Mouse (Mus musculus): ENCODE data around the gene Olfr971. TPM values are rescaled to one million over a fixed set of nuclear protein-coding genes. Genes with fewer than 3 reads are reported as not detected.
A peak's percentile ranks its signal among the peaks of the same experiment; 100 is the strongest.
"Not testable (repeated sequence)": the region's sequence is repeated elsewhere in the genome, so short reads cannot be mapped to it uniquely, and the experiment has no call there.

Olfr971 gene
- not detected in 2 replicates for polyA plus RNA-seq (2015; fragmentation: Nextera tagmentation; extraction: Ambion mirVana)

GRCm38 (mm10) chr9:39836576-39836975, at the start of gene Olfr971:
Gene Olfr971 (plus strand): TSS chr9:39836876.
- not testable (repeated sequence) for H3K4me3 ChIP-seq; H3K4me1 ChIP-seq (replicated peaks); H3K4me2 ChIP-seq; H3K27ac ChIP-seq (replicated peaks); ATAC-seq (ENCODE audit: low read depth); H3K9me3 ChIP-seq; H3K36me3 ChIP-seq; H3K27me3 ChIP-seq; H3K9ac ChIP-seq
- 90% methylated on average over 2 of the region's 2 CpGs for WGBS

DNA sequence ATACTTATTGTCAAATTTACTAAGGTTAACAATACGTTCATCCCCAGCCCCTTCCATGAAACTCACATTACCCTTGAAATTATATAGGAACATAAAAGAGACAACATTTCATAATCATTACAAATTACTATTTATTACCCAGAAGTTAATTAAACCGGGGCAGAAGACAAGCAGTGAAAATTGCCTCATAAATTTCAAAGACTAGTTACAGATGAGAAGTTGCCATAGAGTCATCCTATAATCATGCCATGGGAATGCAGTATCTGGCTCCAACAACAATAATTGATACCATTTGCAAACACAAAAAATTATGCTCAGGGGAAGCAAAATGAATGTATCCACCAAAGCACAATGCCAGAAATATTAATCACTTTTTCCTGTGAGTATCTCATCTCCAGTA, 46.1 kb upstream of the Olfr971 start, which contains the start of gene Olfr969:
Olfr969 (plus strand) TSS at position 388 of the 400 bp plus-strand sequence.
- 48% methylated on average over 2 of the region's 2 CpGs for WGBS
- Histone ChIP-seq H3K9me3 (no peaks in the 10 kb centered on the region), H3K4me2 (no peak within 1 kb of the TSS)

GRCm38 (mm10) chr9:39808560-39808959, 28.1 kb upstream of the Olfr971 start, which contains the start of gene Olfr970:
Gene Olfr970 (plus strand): TSS chr9:39808860.
- WGBS = 70% methylated on average over 4 of the region's 4 CpGs
- Histone ChIP-seq H3K9me3 (no peaks in the 10 kb centered on the region), H3K4me2 (no peak within 1 kb of the TSS), H3K36me3 (no peaks in the 10 kb centered on the region), H3K27ac (replicated peaks) (no peak within 1 kb of the TSS), H3K9ac (no peak within 1 kb of the TSS), H3K27me3 (no peaks in the 10 kb centered on the region), H3K4me1 (replicated peaks) (no peaks in the 10 kb centered on the region), H3K4me3 (no peak within 1 kb of the TSS)
- ATAC-seq (ENCODE audit: low read depth) = no peak

More for the DNA sequence above, 46.1 kb upstream of the Olfr971 start, which contains the start of gene Olfr969:
- H3K36me3 ChIP-seq = no peaks in the 10 kb centered on the region
- no peak within 1 kb of the TSS for H3K9ac ChIP-seq
- ATAC-seq (ENCODE audit: low read depth) = 0 out of 2 replicates have a peak, but pooled peaks have one; percentile 50
- no peaks in the 10 kb centered on the region for H3K27me3 ChIP-seq
- no peak within 1 kb of the TSS for H3K4me3 ChIP-seq
- H3K27ac ChIP-seq (replicated peaks) = no peak within 1 kb of the TSS
- no peaks in the 10 kb centered on the region for H3K4me1 ChIP-seq (replicated peaks)

DNA sequence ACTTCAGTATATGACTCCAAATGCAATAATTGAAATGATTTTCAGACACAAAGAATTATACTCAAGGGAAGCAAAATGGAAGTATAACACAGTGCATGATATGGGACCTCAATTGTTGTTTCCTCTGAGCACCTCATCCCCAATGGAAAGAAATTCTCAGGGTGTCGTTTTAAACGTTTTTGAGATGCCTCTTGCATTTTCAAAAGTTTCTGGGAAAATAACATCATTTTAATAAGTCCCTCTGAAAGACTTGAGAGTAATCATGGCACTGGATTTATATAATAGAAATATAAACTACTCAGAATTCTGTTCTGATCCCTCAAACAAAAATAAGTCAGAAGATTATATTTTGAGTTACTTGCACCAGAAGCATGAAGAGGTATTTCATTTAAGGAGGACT, 29.4 kb downstream of the Olfr971 start, which contains the start of gene Olfr972:
Olfr972 (plus strand) TSS at position 301 of the 400 bp plus-strand sequence.
- Histone ChIP-seq H3K9ac (no peak within 1 kb of the TSS), H3K4me3 (no peak within 1 kb of the TSS), H3K27ac (replicated peaks) (no peak within 1 kb of the TSS), H3K4me1 (replicated peaks) (no peaks in the 10 kb centered on the region), H3K36me3 (no peaks in the 10 kb centered on the region), H3K4me2 (no peak within 1 kb of the TSS), H3K9me3 (no peaks in the 10 kb centered on the region), H3K27me3 (no peaks in the 10 kb centered on the region)
- WGBS = 73% methylated on average over 2 of the region's 2 CpGs
- ATAC-seq (ENCODE audit: low read depth) = no peak

DNA sequence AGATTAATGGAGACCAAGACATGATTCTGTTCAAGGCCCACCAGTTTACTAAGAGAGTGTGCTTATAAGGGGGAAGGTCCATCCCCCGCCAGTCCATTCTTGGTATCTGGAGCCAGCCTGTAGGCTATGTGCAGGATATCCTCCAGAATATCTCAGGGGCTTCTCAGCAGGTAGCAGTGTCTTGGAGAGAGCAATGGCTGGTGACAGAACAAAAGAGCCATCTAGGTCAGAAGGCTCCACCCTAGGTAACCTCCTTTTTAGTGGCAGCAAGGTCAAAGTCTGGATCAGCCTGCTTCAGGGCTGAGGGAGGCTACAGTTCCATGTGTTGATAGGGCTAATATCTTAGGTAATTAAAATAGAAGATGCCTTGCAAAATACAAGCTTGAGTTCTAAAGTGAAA, 35.3 kb downstream of the Olfr971 start:
- H3K4me2 ChIP-seq; H3K27me3 ChIP-seq; ATAC-seq (ENCODE audit: low read depth); H3K4me1 ChIP-seq (replicated peaks); H3K27ac ChIP-seq (replicated peaks); H3K9me3 ChIP-seq; H3K4me3 ChIP-seq; H3K9ac ChIP-seq; H3K36me3 ChIP-seq: not testable (repeated sequence)
- WGBS = 88% methylated on average over 1 of the region's 1 CpGs

DNA sequence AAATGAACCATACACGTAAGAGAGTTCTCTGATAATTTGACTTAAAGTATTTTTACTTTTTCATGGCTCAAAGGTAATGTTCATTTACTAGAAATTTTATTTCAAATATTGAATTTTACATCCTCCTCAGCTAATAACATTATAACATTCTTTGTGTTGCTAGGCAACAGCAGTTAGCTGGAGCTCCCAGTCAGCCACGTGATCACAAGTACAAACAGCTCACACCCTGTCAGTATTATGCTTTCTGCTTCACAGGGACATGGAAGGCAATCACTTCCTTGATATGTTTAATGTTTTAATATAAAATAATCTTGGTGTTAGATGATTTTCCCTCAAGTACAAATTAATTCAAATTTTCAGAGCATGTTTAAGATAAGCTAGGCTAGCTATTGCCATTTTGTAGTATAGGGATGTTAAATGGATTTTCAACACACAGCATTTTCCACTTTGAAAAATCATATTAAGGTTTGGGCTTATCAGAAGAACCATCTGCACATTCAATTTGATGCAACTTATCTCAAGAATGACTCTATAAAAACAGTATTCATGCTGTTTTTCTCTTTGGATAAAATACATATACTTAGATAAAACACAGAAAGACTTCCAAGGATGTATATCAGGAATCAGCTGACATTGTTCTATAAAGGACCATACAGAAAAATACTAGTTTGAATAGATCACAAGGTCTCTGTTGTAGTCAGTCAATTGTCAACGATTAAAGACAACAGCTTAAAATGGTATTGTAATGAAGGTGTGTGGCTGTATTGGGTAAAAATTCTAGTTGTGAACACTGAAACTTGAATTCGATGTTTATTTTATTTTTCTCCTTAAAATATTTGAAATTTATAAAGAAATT, 41.1 kb downstream of the Olfr971 start:
- not testable (repeated sequence) for H3K27ac ChIP-seq (replicated peaks); H3K9ac ChIP-seq; H3K9me3 ChIP-seq; H3K4me3 ChIP-seq; H3K4me1 ChIP-seq (replicated peaks); H3K27me3 ChIP-seq; H3K36me3 ChIP-seq; H3K4me2 ChIP-seq
- peak; percentile 89 for ATAC-seq (ENCODE audit: low read depth)
- WGBS = no CpG with 5 or more reads among the region's 4 CpGs

Other genes with a start within 250 kb of the Olfr971 start
- 60.0 and 67.7 TPM in 2 replicates for gene AW551984, start 232.5 kb upstream of the Olfr971 start, polyA plus RNA-seq (2015; fragmentation: Nextera tagmentation; extraction: Ambion mirVana)
- not detected in 2 replicates for gene Olfr148, start 226.2 kb upstream of the Olfr971 start, polyA plus RNA-seq (2015; fragmentation: Nextera tagmentation; extraction: Ambion mirVana)
- gene Olfr960, start 215.5 kb upstream of the Olfr971 start, polyA plus RNA-seq (2015; fragmentation: Nextera tagmentation; extraction: Ambion mirVana) = not detected in 2 replicates
- gene Olfr961, start 191.8 kb upstream of the Olfr971 start, polyA plus RNA-seq (2015; fragmentation: Nextera tagmentation; extraction: Ambion mirVana) = not detected in 2 replicates
- not detected in 2 replicates for gene Olfr963, start 169.7 kb upstream of the Olfr971 start, polyA plus RNA-seq (2015; fragmentation: Nextera tagmentation; extraction: Ambion mirVana)
- not detected in 2 replicates for gene Olfr149, start 129.8 kb upstream of the Olfr971 start, polyA plus RNA-seq (2015; fragmentation: Nextera tagmentation; extraction: Ambion mirVana)
- gene Olfr965, start 125.5 kb upstream of the Olfr971 start, polyA plus RNA-seq (2015; fragmentation: Nextera tagmentation; extraction: Ambion mirVana) = not detected in 2 replicates
- gene Olfr150, start 105.9 kb upstream of the Olfr971 start, polyA plus RNA-seq (2015; fragmentation: Nextera tagmentation; extraction: Ambion mirVana) = not detected in 2 replicates
- gene Olfr967, start 90.6 kb upstream of the Olfr971 start, polyA plus RNA-seq (2015; fragmentation: Nextera tagmentation; extraction: Ambion mirVana) = not detected in 2 replicates
- gene Olfr968, start 53.6 kb upstream of the Olfr971 start, polyA plus RNA-seq (2015; fragmentation: Nextera tagmentation; extraction: Ambion mirVana) = not detected in 2 replicates
- not detected in 2 replicates for gene Olfr969, start 45.9 kb upstream of the Olfr971 start, polyA plus RNA-seq (2015; fragmentation: Nextera tagmentation; extraction: Ambion mirVana)
- gene Olfr970, start 28.0 kb upstream of the Olfr971 start, polyA plus RNA-seq (2015; fragmentation: Nextera tagmentation; extraction: Ambion mirVana) = not detected in 2 replicates
- not detected in 2 replicates for gene Olfr972, start 29.5 kb downstream of the Olfr971 start, polyA plus RNA-seq (2015; fragmentation: Nextera tagmentation; extraction: Ambion mirVana)
- not detected in 2 replicates for gene Olfr229, start 70.5 kb downstream of the Olfr971 start, polyA plus RNA-seq (2015; fragmentation: Nextera tagmentation; extraction: Ambion mirVana)
- not detected in 2 replicates for gene Olfr974, start 100.6 kb downstream of the Olfr971 start, polyA plus RNA-seq (2015; fragmentation: Nextera tagmentation; extraction: Ambion mirVana)
- gene Olfr975, start 115.2 kb downstream of the Olfr971 start, polyA plus RNA-seq (2015; fragmentation: Nextera tagmentation; extraction: Ambion mirVana) = not detected in 2 replicates
- not detected in 2 replicates for gene Olfr976, start 124.3 kb downstream of the Olfr971 start, polyA plus RNA-seq (2015; fragmentation: Nextera tagmentation; extraction: Ambion mirVana)
- not detected in 2 replicates for gene Olfr978, start 155.2 kb downstream of the Olfr971 start, polyA plus RNA-seq (2015; fragmentation: Nextera tagmentation; extraction: Ambion mirVana)
- gene Olfr979, start 166.6 kb downstream of the Olfr971 start, polyA plus RNA-seq (2015; fragmentation: Nextera tagmentation; extraction: Ambion mirVana) = not detected in 2 replicates
- not detected in 2 replicates for gene Olfr980, start 172.7 kb downstream of the Olfr971 start, polyA plus RNA-seq (2015; fragmentation: Nextera tagmentation; extraction: Ambion mirVana)
- gene Olfr981, start 184.6 kb downstream of the Olfr971 start, polyA plus RNA-seq (2015; fragmentation: Nextera tagmentation; extraction: Ambion mirVana) = not detected in 2 replicates
- not detected in 2 replicates for gene Olfr982, start 237.0 kb downstream of the Olfr971 start, polyA plus RNA-seq (2015; fragmentation: Nextera tagmentation; extraction: Ambion mirVana)

All from neural tube, embryonic 13.5 days (tissue).